ENCODE assay signal across 1 mouse cellular context in the genomic region with DNA sequence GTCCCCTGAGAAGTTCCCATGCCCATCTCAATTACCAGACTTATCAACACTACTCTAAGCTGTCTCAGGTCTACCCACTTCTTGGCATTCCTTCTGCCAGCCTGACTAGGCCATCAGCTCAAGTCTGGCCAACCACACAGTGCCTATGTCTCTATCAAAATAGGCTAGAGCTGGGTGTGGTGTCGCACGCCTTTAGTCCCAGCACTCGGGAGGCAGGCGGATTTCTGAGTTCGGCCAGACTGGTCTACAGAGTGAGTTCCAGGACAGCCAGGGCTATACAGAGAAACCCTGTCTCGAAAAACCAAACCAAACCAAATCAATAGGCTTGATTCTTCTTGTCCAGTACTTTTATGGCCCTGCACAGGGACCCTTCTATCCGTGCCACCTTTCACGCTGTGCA.
TF ChIP-seq lines count a peak whose summit lies in the region.

No protein-coding gene starts in this region.

TF ChIP-seq in MEL, 35 proteins besides CTCF, POLR2A, EP300 and RAD21 (continued from another document):
- no peak for TF ChIP-seq MXI1 (IDR thresholded peaks at IDR 0.05; ENCODE audit: low read depth, low read length)
- no peak for TF ChIP-seq ZKSCAN1 (IDR thresholded peaks at IDR 0.05; ENCODE audit: low read depth, low read length)
- no peak for TF ChIP-seq BHLHE40 (IDR thresholded peaks at IDR 0.05; ENCODE audit: borderline replicate concordance, low read depth, low read length)
- TF ChIP-seq TBP (IDR thresholded peaks at IDR 0.05; ENCODE audit: low read depth, low read length) = no peak
- TF ChIP-seq MEF2A (IDR thresholded peaks at IDR 0.05; ENCODE audit: extremely low read depth, insufficient replicate concordance, low read depth, low read length, poor library complexity, severe bottlenecking) = no peak
